ENCODE assay signal across 26 mouse cellular contexts in the genomic region with DNA sequence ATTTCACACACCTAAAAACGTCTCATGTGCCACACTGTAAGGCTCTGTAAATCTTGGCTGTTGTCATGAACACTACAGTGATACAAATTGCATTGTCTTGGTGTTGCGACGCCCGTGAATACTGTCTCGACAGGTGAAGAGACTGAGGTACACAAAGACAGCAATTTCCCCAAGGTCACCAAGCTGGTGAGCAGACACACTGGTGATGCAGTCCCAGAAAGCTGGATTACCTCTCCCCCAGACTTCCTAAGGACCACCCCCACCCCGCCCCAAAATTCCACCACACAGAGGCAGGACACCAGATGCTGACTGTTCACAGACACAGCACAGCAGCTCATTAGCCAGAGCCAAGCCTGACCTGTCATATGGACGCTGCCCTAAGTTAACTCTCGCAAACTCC. TPM values are rescaled to one million over a fixed set of nuclear protein-coding genes. Genes with fewer than 3 reads are reported as not detected.
DNase-seq lines count a peak whose midpoint lies in the region; ATAC-seq and TF ChIP-seq lines count a peak whose summit lies in the region.
"Had no signal": no experiment of that assay in that cellular context is flagged by ENCODE, and none has a peak within 500 bp of the region (broad histone marks: within the 10 kb centered on the region; RNA-seq: fewer than 3 reads in every experiment).

No protein-coding gene starts in this region.

- no peak for DNase-seq in heart, adult 11 months
- no peak for DNase-seq in heart, postnatal 0 days (ENCODE audit: low spot score)
- DNase-seq in heart, postnatal 14 days: no peak
- DNase-seq in neural tube, embryonic 10.5 days (ENCODE audit: extremely low spot score, low spot score): no peak
- DNase-seq: adrenal gland, adult 8-10 months; B cell, adult 2 months; cerebellum, adult 2 months; cerebellum, postnatal 36 days; gastrocnemius, postnatal 36 days; kidney, adult 11 months; kidney, postnatal 14 days; layer of hippocampus, adult 9-11 months; liver; lung, embryonic 14.5 days; lung, postnatal 4 days; midbrain, embryonic 14.5 days; right cerebral cortex, postnatal 25 days had no signal

- H3K36me3 ChIP-seq in heart, embryonic 12.5 days: peaks cover 1% of the 10 kb centered on the region
- peaks cover 2% of the 10 kb centered on the region; the same call in 1 of the 2 replicates for H3K36me3 ChIP-seq in heart, postnatal 0 days (replicated peaks; ENCODE audit: control insufficient read depth, insufficient read depth, low read length)
- H3K36me3 ChIP-seq in neural tube, embryonic 12.5 days: no peaks in the 10 kb centered on the region
- H3K36me3 ChIP-seq: hindbrain, embryonic 15.5 days; stomach, embryonic 15.5 days had no signal

- H3K4me2 ChIP-seq in heart, embryonic 12.5 days: peak overlapping the region; percentile 17; the same call in 1 of the 2 replicates
- 0 out of 2 replicates have a peak overlapping the region, but pooled peaks have one; percentile 12 for H3K4me2 ChIP-seq in heart, postnatal 0 days (ENCODE audit: low read depth, low read length)
- no peak overlapping the region for H3K4me2 ChIP-seq in neural tube, embryonic 12.5 days (replicated peaks)
- H3K4me2 ChIP-seq: embryonic facial prominence, embryonic 13.5 days; forebrain, embryonic 15.5 days; hindbrain, embryonic 15.5 days; lung, embryonic 14.5 days; stomach, embryonic 15.5 days had no signal

- no peak for TF ChIP-seq CTCF in heart, postnatal 0 days (IDR thresholded peaks at IDR 0.05; ENCODE audit: low read depth)

- no peaks in the 10 kb centered on the region for H3K27me3 ChIP-seq in heart, embryonic 12.5 days (replicated peaks)
- H3K27me3 ChIP-seq in heart, postnatal 0 days (ENCODE audit: control insufficient read depth, insufficient read depth, low read length): no peaks in the 10 kb centered on the region
- no peaks in the 10 kb centered on the region for H3K27me3 ChIP-seq in neural tube, embryonic 12.5 days (replicated peaks)
- H3K27me3 ChIP-seq: embryonic facial prominence, embryonic 13.5 days; hindbrain, embryonic 15.5 days; stomach, embryonic 15.5 days had no signal

- no peak overlapping the region for H3K9ac ChIP-seq in heart, embryonic 12.5 days
- no peak overlapping the region for H3K9ac ChIP-seq in heart, postnatal 0 days (replicated peaks; ENCODE audit: low read depth, low read length)
- H3K9ac ChIP-seq in neural tube, embryonic 12.5 days: 0 out of 2 replicates have a peak overlapping the region, but pooled peaks have one; percentile 5
- H3K9ac ChIP-seq: embryonic facial prominence, embryonic 13.5 days; forebrain, embryonic 15.5 days; hindbrain, embryonic 15.5 days; liver, embryonic 14.5 days; lung, embryonic 14.5 days; stomach, embryonic 15.5 days had no signal

- H3K4me1 ChIP-seq in heart, embryonic 12.5 days (replicated peaks): peaks cover 42% of the 10 kb centered on the region
- H3K4me1 ChIP-seq in heart, postnatal 0 days (ENCODE audit: control insufficient read depth, insufficient read depth): peaks cover 36% of the 10 kb centered on the region
- H3K4me1 ChIP-seq in neural tube, embryonic 12.5 days: peaks cover 14% of the 10 kb centered on the region

- H3K9me3 ChIP-seq in heart, embryonic 12.5 days (replicated peaks): no peaks in the 10 kb centered on the region
- H3K9me3 ChIP-seq in heart, postnatal 0 days (replicated peaks; ENCODE audit: control insufficient read depth, low read length): no peaks in the 10 kb centered on the region
- no peaks in the 10 kb centered on the region for H3K9me3 ChIP-seq in neural tube, embryonic 12.5 days
- H3K9me3 ChIP-seq: embryonic facial prominence, embryonic 13.5 days; forebrain, embryonic 15.5 days; hindbrain, embryonic 15.5 days; stomach, embryonic 15.5 days had no signal

- intact Hi-C loops in heart, postnatal 14 days (cut with DNase I): loop anchor here (5.0 kb wide), 1 partner anchor 37 kb away; no protein-coding TSS in a partner anchor

- TF ChIP-seq EP300 in heart, postnatal 0 days (IDR thresholded peaks at IDR 0.05; ENCODE audit: low read depth): no peak

- 64% methylated on average over 8 of the region's 8 CpGs for WGBS in heart, embryonic 12.5 days
- WGBS in heart, postnatal 0 days: 59% methylated on average over 8 of the region's 8 CpGs
- 75% methylated on average over 8 of the region's 8 CpGs for WGBS in neural tube, embryonic 12.5 days

- no peak overlapping the region for H3K4me3 ChIP-seq in heart, embryonic 12.5 days
- H3K4me3 ChIP-seq in heart, postnatal 0 days (ENCODE audit: low read depth, low read length): no peak overlapping the region
- no peak overlapping the region for H3K4me3 ChIP-seq in neural tube, embryonic 12.5 days
- H3K4me3 ChIP-seq: embryonic facial prominence, embryonic 13.5 days; forebrain, embryonic 10.5 days; forebrain, embryonic 15.5 days; hindbrain, embryonic 15.5 days; stomach, embryonic 15.5 days had no signal

- ATAC-seq in heart, embryonic 12.5 days (ENCODE audit: insufficient number of reproducible peaks, low FRiP score): no peak
- ATAC-seq in heart, postnatal 0 days (ENCODE audit: insufficient read depth, low read depth): no peak
- ATAC-seq in neural tube, embryonic 12.5 days (ENCODE audit: low FRiP score, low read depth): no peak
- ATAC-seq: forebrain, embryonic 15.5 days; inflammation-experienced regulatory T-cells, adult 6 months had no signal

- no peak overlapping the region; the same call in 1 of the 2 replicates for H3K27ac ChIP-seq in heart, embryonic 12.5 days (ENCODE audit: poor library complexity, severe bottlenecking)
- H3K27ac ChIP-seq in heart, postnatal 0 days (ENCODE audit: low read depth): peak overlapping the region; percentile 59
- no peak overlapping the region for H3K27ac ChIP-seq in neural tube, embryonic 12.5 days
- H3K27ac ChIP-seq: embryonic facial prominence, embryonic 13.5 days; forebrain, embryonic 10.5 days; forebrain, embryonic 15.5 days; hindbrain, embryonic 15.5 days; liver, embryonic 14.5 days; stomach, embryonic 15.5 days had no signal

RNA-seq across cellular contexts. Expression of a gene that starts 3.5 kb away (rescaled TPM):
- polyA plus RNA-seq in heart, embryonic 12.5 days (2016; fragmentation: Nextera tagmentation; extraction: Ambion mirVana): 19.8 and 20.2 TPM in 2 replicates
- total RNA-seq in heart, postnatal 0 days (2014; rRNA removed; ENCODE audit: low replicate concordance): 23.7 and 37.4 TPM in 2 replicates
- 14.0 and 14.5 TPM in 2 replicates for polyA plus RNA-seq in heart, postnatal 0 days (2015; fragmentation: Nextera tagmentation; extraction: Ambion mirVana)
- 10 to 100 TPM; 38.2 to 39.2 TPM for total RNA-seq in heart, postnatal 14 days (2021)
- polyA plus RNA-seq in neural tube, embryonic 12.5 days (2016; fragmentation: Nextera tagmentation; extraction: Ambion mirVana): 16.3 TPM in 2 replicates
